Mouse (Mus musculus): ENCODE measurements around the gene S100pbp. TPM values are rescaled to one million over a fixed set of nuclear protein-coding genes. Genes with fewer than 3 reads are reported as not detected.

S100pbp gene
- polyA plus RNA-seq, 1 experiment from 2014 or later, result 23.2 TPM

DNA sequence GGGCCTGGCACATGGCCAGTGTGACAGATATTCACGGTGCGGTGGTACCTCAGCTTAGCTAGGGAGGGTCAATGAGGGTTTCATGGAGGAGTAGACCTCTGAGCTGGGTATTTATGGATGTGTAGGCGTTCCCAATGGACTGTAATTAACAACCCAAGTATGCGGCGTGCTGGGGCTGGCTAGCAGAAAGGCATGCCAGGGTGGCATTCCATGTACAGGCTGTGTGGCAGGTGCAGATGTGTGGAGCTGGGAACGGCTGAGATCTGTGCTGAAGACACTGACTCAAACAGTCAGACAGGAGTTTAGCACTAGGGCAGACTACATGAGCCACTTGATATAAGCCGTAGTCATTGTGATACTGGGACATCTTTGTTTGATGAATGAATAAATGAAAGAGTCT lies 80.9 kb downstream of the S100pbp start:
- H3K36me3 ChIP-seq (ENCODE audit: insufficient read depth, low read length), result no peaks in the 10 kb centered on the region
- no peak; the same call in 1 of the 2 replicates for ATAC-seq (ENCODE audit: low FRiP score, low TSS enrichment)
- 50% methylated on average over 7 of the region's 7 CpGs for WGBS

DNA sequence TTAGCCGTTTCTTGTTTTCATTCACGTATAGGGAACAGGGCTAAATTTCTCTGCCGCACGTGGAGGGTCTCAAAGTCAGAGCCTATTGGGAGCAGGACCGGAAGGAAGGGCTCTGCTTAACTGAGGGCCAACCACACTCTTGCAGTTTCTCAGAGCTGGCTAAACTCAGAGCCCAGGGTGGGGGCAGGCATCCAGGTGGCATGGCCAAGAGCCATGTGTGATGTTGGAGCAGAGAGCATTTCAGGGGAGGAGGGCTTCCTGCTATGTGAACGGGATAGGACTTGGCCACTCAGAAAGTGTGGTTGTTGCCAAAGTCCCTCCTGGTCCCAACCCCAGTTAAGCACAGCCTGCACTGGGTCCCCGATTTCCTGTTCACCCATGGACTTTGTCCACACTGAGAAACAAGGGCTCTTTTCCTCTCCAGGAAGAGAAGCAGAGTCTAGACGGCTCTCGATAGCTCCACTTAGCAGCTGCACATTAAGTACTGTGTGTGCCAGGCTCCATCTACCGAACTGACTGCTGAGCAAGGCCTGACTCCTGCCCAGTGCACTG lies 82.1 kb downstream of the S100pbp start:
- peaks cover 29% of the 10 kb centered on the region for H3K4me1 ChIP-seq (ENCODE audit: insufficient read depth, low read length)
- H3K36me3 ChIP-seq (ENCODE audit: insufficient read depth, low read length), result no peaks in the 10 kb centered on the region
- H3K9me3 ChIP-seq (ENCODE audit: low read length), result no peaks in the 10 kb centered on the region
- no peak overlapping the region for H3K27ac ChIP-seq (ENCODE audit: low read length)
- H3K27me3 ChIP-seq (ENCODE audit: insufficient read depth, low read length), result peaks cover 22% of the 10 kb centered on the region
- H3K4me2 ChIP-seq (replicated peaks; ENCODE audit: low read depth, low read length), result no peak overlapping the region
- 63% methylated on average over 10 of the region's 10 CpGs for WGBS
- ATAC-seq (ENCODE audit: low FRiP score, low TSS enrichment), result no peak
- H3K4me3 ChIP-seq (ENCODE audit: low read length), result no peak overlapping the region
- no peak overlapping the region for H3K9ac ChIP-seq (replicated peaks; ENCODE audit: low read length)

More for the DNA sequence above, 80.9 kb downstream of the S100pbp start:
- Histone ChIP-seq H3K4me3 (ENCODE audit: low read length) (no peak overlapping the region), H3K9me3 (ENCODE audit: low read length) (no peaks in the 10 kb centered on the region), H3K4me2 (replicated peaks; ENCODE audit: low read depth, low read length) (no peak overlapping the region), H3K27ac (ENCODE audit: low read length) (no peak overlapping the region), H3K4me1 (ENCODE audit: insufficient read depth, low read length) (peaks cover 38% of the 10 kb centered on the region), H3K27me3 (ENCODE audit: insufficient read depth, low read length) (peaks cover 22% of the 10 kb centered on the region), H3K9ac (replicated peaks; ENCODE audit: low read length) (no peak overlapping the region)

DNA sequence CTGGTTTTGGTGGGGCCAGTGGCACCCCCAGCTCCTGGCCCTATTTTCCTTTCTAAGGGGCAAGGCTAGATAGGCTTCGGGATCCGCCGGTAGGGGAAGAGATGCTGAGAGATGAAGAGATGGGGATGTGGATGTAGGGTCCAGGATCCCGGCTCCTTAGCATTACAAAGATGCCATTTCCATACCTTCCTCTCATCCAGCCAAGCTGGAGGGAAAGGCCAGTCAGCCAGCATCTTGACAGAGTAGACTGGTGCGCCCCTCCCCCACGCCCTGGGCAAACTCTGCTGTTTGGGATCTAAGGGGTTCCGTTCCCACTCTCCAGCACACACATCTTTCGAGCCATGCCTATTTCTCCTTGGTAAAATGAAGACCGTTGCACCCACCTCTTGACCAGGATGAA lies 83.5 kb downstream of the S100pbp start:
- Histone ChIP-seq H3K27me3 (ENCODE audit: insufficient read depth, low read length) (peaks cover 22% of the 10 kb centered on the region), H3K36me3 (ENCODE audit: insufficient read depth, low read length) (no peaks in the 10 kb centered on the region), H3K4me2 (replicated peaks; ENCODE audit: low read depth, low read length) (peak overlapping the region; percentile 57), H3K9ac (replicated peaks; ENCODE audit: low read length) (0 out of 2 replicates have a peak overlapping the region, but pooled peaks have one; percentile 59), H3K9me3 (ENCODE audit: low read length) (no peaks in the 10 kb centered on the region), H3K4me1 (ENCODE audit: insufficient read depth, low read length) (peaks cover 17% of the 10 kb centered on the region), H3K27ac (ENCODE audit: low read length) (no peak overlapping the region), H3K4me3 (ENCODE audit: low read length) (0 out of 2 replicates have a peak overlapping the region, but pooled peaks have one; percentile 37)
- 28% methylated on average over 9 of the region's 9 CpGs for WGBS
- ATAC-seq (ENCODE audit: low FRiP score, low TSS enrichment), result no peak

DNA sequence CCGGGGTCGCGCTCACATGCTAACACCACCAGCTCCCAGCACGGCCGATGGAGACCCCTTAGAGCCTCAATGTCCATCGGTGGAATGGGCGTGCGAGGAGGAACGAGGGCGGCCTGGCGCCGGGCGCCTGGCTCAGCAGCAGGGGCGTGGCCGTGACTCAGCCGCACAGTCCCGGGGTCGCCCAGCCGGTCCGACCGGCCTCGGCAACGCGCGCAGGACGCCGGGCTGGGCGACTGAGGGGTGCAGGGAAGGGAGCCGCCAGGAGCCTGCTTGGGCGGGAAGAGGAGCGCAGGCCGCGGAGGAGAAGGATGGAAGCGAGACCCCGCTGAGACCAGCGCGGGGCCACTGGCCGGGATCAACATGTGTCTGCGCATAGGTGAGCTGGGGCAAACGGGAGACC lies 84.2 kb downstream of the S100pbp start, which contains the start of gene Tmem54:
Gene Tmem54, plus strand, starts transcription at position 193 of the 400 bp plus-strand sequence.
- peak; percentile 53; the same call in 1 of the 2 replicates for ATAC-seq (ENCODE audit: low FRiP score, low TSS enrichment)
- Histone ChIP-seq H3K4me1 (ENCODE audit: insufficient read depth, low read length) (peaks cover 10% of the 10 kb centered on the region), H3K27me3 (ENCODE audit: insufficient read depth, low read length) (peaks cover 22% of the 10 kb centered on the region), H3K9ac (replicated peaks; ENCODE audit: low read length) (peak within 1 kb of the TSS; percentile 59), H3K4me2 (replicated peaks; ENCODE audit: low read depth, low read length) (peak within 1 kb of the TSS; percentile 57), H3K27ac (ENCODE audit: low read length) (no peak within 1 kb of the TSS), H3K36me3 (ENCODE audit: insufficient read depth, low read length) (no peaks in the 10 kb centered on the region), H3K4me3 (ENCODE audit: low read length) (peak within 1 kb of the TSS; percentile 37), H3K9me3 (ENCODE audit: low read length) (no peaks in the 10 kb centered on the region)
- WGBS, result 2% methylated on average over 39 of the region's 40 CpGs

DNA sequence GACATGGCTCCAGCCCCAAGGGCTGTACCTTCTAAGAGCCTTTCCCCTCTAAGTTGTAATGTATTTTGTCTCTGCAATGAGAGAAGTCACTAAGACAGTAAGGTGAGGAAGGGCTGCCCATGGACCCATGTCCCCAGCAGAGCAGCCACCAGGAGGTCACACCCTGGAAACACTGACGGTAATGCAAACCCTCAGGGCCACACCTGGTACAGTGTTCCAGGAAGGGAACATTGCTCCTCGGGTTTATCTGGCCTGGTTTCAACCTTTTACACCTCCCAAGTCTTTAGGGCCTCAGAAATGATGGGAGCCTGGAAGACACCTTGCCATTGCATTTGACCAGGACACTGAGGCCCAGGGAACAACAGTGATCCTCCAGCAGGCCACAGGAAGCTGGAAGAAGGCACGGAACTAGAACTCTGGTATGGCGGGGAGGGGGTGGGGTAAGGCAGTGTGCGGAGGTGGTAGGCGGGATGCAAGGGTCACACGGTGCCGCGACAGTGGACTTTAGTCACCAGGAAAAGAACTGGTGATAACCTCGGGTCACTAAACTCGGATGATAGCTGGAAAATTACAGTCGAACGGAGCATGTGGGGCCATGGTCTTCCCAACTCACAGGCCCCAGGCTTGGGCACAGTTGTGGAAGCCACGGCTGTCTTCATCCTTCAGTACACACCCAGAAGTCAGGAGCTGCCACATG lies 87.2 kb downstream of the S100pbp start:
- no peak overlapping the region for H3K4me2 ChIP-seq (replicated peaks; ENCODE audit: low read depth, low read length)
- no peak overlapping the region for H3K27ac ChIP-seq (ENCODE audit: low read length)
- H3K9ac ChIP-seq (replicated peaks; ENCODE audit: low read length), result no peak overlapping the region
- peaks cover 22% of the 10 kb centered on the region for H3K27me3 ChIP-seq (ENCODE audit: insufficient read depth, low read length)
- 74% methylated on average over 14 of the region's 14 CpGs for WGBS
- no peaks in the 10 kb centered on the region for H3K36me3 ChIP-seq (ENCODE audit: insufficient read depth, low read length)
- peaks cover 7% of the 10 kb centered on the region for H3K4me1 ChIP-seq (ENCODE audit: insufficient read depth, low read length)
- ATAC-seq (ENCODE audit: low FRiP score, low TSS enrichment), result no peak
- H3K4me3 ChIP-seq (ENCODE audit: low read length), result no peak overlapping the region
- H3K9me3 ChIP-seq (ENCODE audit: low read length), result no peaks in the 10 kb centered on the region

Other genes starting within 250 kb of the S100pbp start
- gene Azin2, start 227.3 kb downstream of the S100pbp start, polyA plus RNA-seq (2015; fragmentation: Nextera tagmentation; extraction: Ambion mirVana), result 21.7 and 26.3 TPM in 2 replicates
- 226 and 238 TPM in 2 replicates for gene Ak2, start 197.8 kb downstream of the S100pbp start, polyA plus RNA-seq (2015; fragmentation: Nextera tagmentation; extraction: Ambion mirVana)
- 6.4 and 6.7 TPM in 2 replicates for gene Rnf19b, start 131.5 kb downstream of the S100pbp start, polyA plus RNA-seq (2015; fragmentation: Nextera tagmentation; extraction: Ambion mirVana)
- gene Tmem54, start 84.2 kb downstream of the S100pbp start, polyA plus RNA-seq (2015; fragmentation: Nextera tagmentation; extraction: Ambion mirVana), result 11.5 and 14.5 TPM in 2 replicates
- 1.6 and 2.2 TPM in 2 replicates for gene Hpca, start 67.7 kb downstream of the S100pbp start, polyA plus RNA-seq (2015; fragmentation: Nextera tagmentation; extraction: Ambion mirVana)
- 3.0 and 3.4 TPM in 2 replicates for gene Fndc5, start 52.7 kb downstream of the S100pbp start, polyA plus RNA-seq (2015; fragmentation: Nextera tagmentation; extraction: Ambion mirVana)
- gene Yars, start within 50 bp of the S100pbp start, polyA plus RNA-seq (2015; fragmentation: Nextera tagmentation; extraction: Ambion mirVana), result 85.0 and 89.6 TPM in 2 replicates
- gene C77080, start 71.7 kb upstream of the S100pbp start, polyA plus RNA-seq (2015; fragmentation: Nextera tagmentation; extraction: Ambion mirVana), result 9.3 and 10.4 TPM in 2 replicates
- gene Sync, start 97.9 kb upstream of the S100pbp start, polyA plus RNA-seq (2015; fragmentation: Nextera tagmentation; extraction: Ambion mirVana), result 1.2 and 1.3 TPM in 2 replicates
- 383 and 405 TPM in 2 replicates for gene Rbbp4, start 145.6 kb upstream of the S100pbp start, polyA plus RNA-seq (2015; fragmentation: Nextera tagmentation; extraction: Ambion mirVana)
- gene Zbtb8os, start 146.0 kb upstream of the S100pbp start, polyA plus RNA-seq (2015; fragmentation: Nextera tagmentation; extraction: Ambion mirVana), result 44.4 and 45.1 TPM in 2 replicates
- 17.2 and 18.4 TPM in 2 replicates for gene Zbtb8a, start 188.4 kb upstream of the S100pbp start, polyA plus RNA-seq (2015; fragmentation: Nextera tagmentation; extraction: Ambion mirVana)